Mouse (Mus musculus): ENCODE data around the gene Arhgap22.

Arhgap22 gene

GRCm38 (mm10) chr14:33213823-33214766 is at the start of gene Arhgap22:
Arhgap22 (plus strand) TSS chr14:33214026.
- DNase-seq, result peak; percentile 66

DNA sequence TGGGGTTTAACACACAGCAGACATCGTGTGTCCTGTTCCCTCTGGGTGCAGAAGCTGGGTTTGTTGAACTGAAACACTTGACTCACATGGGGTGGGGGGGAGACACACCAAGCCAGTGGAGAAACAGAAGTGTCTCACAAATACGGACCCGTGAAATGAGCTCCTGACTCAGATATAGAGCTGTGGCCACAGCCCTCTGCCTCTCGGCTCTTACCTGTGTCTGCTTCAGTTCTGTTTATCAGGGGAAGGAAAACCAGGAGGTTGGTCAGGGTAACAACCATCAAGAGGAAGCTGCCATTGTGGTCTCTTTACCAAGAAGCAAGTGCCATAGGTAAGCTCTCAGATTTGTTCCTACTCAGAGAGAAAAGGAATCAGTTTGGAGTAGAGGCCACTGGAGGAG is 45.1 kb upstream of the Arhgap22 start:
- DNase-seq, result no peak

DNA sequence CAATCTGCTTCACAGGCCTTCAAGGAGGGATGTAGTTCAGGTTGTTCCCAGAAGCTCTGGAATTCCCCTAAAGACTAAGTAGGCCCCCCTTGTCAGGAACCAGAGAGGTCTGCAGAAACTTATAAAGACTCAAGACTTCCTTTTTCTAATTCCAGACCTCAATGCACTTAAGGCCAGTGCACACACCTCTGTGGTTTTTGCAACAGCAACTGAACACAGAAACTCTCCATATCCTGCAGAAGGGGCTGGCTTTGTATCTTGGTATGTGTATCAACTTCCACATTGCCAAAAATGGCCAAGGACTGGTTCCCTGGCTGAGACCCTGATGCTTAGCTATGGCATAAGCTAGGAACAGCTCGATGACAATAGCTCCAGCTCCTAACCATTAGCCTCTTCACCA is 41.9 kb upstream of the Arhgap22 start:
- DNase-seq, result no peak

DNA sequence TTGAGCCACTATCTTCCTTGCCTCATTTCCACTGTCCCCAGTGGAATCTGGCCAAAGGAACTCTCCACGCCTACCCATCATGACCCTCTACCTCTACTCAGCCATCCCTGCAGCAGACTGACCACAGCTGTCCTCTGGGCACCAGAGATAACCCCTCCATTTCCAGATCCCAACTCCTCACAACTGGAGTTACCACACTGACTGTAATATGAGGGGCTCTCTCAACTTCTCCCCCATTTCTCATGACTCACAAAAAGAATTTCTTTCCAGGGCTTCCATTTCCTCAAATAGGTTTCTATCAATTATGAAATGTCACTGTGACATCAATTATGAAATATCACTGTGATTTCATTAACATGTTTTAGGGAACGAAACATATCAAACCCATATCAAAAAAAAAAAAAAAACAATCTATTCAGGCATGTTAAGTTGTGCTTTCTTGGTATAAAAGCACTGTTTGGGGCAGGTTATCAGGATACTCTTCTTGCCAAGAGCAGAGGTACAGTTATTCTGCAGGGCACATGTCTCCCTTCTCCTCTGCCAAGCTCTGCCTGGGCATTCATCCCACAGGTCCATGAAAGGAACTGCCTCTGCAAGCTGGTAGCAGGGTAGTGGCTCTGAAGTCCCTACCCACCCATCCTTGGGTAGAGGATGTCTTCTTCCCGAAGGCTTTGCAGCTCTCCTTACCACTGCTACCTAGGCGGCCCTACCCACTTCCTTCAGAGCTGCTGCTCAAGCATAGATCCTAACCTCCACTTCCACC is 38.6 kb upstream of the Arhgap22 start:
- peak; percentile 42 for DNase-seq

GRCm38 (mm10) chr14:33180102-33180501 is 33.7 kb upstream of the Arhgap22 start:
- DNase-seq, result no peak

GRCm38 (mm10) chr14:33185068-33185800 is 28.6 kb upstream of the Arhgap22 start, which contains the start of gene Wdfy4:
Wdfy4 (minus strand) TSS chr14:33185508.
- no peak for DNase-seq

GRCm38 (mm10) chr14:33187201-33187600 is 26.6 kb upstream of the Arhgap22 start:
- no peak for DNase-seq

DNA sequence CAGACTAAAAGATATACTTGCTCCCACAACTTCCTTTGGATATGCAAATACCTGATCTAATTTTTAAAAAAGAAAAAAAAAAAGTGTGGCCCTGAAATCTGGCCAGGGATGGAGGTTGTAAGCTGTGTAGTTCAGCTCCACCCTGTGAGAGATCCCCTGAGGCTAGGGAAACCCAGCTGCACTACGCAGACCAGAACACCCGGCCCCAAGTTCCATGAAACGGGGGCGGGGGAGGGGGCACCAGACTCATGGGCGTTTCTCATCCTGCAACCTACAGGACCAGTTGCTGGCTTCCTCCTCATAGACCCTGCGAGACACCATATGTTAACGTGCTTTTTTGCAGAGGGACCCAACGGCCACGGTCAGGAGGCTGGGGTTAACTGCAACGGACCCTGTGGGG is 24.6 kb upstream of the Arhgap22 start:
- DNase-seq, result no peak

DNA sequence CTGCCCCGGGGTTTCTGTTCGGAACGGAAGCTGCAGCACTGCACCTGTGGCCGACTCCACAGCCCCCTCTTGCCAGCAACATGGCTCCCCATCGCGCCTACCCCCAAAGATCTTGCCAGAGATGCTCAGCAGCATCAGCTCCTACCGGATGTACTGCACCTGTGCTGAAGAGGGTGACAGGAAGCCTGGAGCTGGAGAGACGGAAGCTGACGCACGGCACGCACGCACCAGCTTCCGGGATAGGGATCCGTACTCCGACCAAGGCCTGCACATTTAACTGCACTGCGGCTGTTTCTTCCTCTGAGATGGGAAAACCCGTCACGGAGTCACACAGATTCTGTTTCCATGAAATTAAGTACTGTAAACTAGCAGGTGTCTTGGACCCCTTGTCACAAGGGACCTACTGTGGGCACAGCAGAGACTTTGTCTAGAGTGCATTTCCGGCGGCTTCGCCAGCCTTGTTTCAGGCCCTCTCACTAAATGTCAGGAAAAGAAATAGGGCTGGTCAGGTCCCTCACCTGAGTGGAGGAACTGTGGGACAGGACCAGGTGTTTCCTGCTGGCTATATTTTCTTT is 23.9 kb upstream of the Arhgap22 start:
- no peak for DNase-seq

DNA sequence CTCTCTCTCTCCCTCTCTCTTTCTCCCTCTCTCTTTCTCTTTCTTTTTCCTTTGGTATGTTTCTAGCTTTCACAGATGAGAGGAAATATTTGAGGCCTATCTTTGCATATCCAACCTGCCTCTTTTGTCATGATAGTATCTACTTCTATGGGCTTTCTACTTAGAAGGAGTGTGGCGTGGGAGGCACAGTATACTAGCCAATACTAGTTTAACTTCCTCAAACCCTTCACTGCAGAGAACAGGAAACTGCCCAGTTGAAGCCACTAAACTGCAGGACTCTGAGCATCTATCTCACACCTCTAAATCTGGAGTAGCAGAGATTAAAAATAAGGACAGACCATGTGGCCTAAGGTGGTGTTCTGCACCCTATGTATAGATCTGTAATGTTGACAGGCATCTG is 23.2 kb upstream of the Arhgap22 start:
- no peak for DNase-seq

DNA sequence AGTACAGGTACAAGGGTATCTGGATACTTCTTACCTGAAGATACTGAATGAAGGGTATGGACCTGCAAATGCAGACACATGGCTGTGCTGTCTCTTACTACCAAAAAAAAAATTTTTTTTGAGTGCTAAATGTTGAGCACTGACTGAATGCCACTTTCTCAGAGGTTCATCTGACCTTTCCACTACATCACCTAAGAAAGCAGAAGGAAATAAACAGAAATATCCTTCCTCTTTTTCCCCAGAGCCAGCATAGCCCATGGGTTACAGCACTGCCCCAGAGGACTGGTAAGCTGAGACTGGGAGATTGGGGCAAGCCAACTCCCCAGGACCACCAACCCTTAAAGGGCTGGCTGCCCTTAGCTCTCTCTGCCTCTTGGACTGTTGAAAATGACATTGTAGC is 20.1 kb upstream of the Arhgap22 start:
- no peak for DNase-seq

GRCm38 (mm10) chr14:33194241-33194640 is 19.6 kb upstream of the Arhgap22 start:
- DNase-seq, result no peak

GRCm38 (mm10) chr14:33202161-33202560 is 11.7 kb upstream of the Arhgap22 start:
- DNase-seq, result no peak

DNA sequence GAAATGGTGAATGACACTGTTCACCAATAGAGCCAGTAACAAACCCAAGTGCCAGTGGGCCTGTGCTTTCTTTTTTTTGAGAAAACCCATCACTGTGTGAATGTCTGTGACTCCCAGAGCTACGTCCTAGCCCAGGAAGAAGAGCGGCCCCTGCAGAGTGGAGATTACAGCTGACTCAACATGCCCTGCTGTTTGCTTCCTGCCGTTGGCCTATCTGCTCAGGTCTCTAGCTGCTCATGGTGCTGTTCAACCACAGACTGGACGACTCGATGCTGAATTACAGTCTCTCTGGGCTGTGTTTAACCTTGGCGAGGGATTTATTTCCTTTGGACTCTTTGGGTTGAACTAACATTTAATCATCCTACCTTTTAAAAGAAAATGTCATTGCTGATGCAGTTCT is 10.9 kb upstream of the Arhgap22 start:
- no peak for DNase-seq

DNA sequence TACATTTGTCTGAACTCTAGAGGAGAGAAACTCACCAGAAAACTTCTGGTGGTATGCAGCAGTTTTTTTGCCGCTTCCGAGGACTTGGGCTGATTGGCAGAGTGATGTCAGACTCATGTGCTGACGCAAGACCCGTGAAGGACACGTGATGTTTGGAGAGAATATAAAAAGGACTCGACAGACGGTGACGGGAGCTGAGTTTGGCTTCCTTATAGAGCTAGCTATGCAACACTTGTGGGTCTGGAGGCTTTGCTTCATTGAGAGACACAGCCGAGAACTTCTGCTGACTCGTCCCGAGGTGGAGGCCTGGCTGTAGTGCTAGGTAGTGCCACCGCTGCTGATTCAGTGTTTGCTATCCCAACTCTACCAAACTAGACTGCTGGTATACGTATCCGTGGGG is 10.0 kb upstream of the Arhgap22 start:
- no peak for DNase-seq

DNA sequence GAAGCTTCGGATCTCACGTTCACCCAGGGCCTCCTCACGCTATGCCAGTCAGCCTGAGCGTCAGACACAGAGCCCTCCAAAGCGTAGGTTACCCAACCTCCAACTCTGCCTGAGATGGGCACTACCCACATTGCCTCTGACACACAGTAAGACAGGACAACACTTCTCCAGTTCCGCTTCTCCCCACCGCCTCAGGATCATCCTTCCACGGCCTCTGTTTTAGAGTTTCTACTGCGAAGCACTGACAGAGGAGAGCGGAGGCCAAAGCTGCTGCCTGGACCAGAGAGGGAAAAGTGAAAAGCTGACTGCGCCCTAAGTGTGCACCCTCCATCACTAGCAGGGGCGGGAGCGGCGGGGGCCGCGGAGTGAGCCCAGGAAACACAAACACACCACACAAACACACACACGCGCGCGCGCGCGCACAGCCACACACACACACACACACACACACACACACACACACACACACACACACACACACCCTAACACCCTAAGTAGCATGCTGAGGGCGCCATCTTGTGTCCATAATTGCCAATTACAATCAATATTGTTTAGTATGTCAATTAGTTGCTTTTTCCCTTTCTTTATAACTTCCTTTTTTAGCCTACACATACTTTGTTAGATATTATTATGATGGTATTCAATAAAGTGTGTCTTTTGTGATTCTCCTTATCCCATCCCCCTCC is 8.4 kb upstream of the Arhgap22 start:
- no peak for DNase-seq

- DNase-seq, result no peak
Measured at GRCm38 (mm10) chr14:33207011-33207410, 6.8 kb upstream of the Arhgap22 start.

DNA sequence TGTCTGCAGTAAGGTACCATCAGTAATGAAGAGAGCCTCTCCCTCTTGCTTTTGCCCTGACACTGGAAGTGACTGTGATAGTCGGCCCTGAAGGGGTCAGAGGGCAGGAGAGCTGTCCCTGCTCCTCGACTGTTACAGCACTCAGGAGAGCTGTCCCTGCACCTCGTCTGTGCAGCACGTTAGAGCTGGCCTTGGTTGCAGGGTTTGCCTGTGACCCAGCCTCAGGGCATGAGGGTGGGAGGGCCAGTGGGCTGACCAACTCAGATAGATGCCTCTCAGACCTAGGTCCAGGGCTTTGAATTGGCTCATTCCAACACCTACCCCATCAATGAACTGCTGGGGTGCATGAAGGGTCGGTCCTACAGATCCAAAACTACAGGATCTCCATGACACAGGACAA is 5.5 kb upstream of the Arhgap22 start:
- no peak for DNase-seq

GRCm38 (mm10) chr14:33210806-33211205 is 3.0 kb upstream of the Arhgap22 start:
- no peak for DNase-seq

GRCm38 (mm10) chr14:33212271-33212957 is 1.4 kb upstream of the Arhgap22 start:
- DNase-seq, result no peak

GRCm38 (mm10) chr14:33212958-33213309 is 892 bp upstream of the Arhgap22 start:
- no peak for DNase-seq

DNA sequence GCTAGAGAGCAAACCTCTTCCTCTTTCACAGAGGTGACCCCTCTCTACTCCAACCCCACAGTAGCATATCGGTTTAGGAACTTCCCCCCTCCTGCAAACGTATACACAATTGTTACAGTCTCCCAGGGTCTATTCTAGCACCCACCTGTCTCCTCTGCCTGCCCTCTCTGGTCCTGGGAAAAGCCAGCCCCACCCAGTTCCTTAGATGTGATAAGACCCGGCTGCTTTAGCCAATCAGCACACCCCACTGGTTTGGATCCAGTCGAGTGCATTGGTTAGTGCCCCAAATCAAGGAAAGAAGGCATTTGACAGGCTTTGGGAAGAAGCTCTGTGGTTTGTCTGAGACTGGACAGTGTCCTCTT is 922 bp downstream of the Arhgap22 start:
- no peak for DNase-seq
